ENCODE assay signal across 8 mouse cellular contexts in genomic region chr9:94537051-94537917, GRCm38 (mm10). TPM values are rescaled to one million over a fixed set of nuclear protein-coding genes. Genes with fewer than 3 reads are reported as not detected.
A peak's percentile ranks its signal among the peaks of the same experiment; 100 is the strongest.
DNase-seq lines count a peak whose midpoint lies in the region; ATAC-seq and TF ChIP-seq lines count a peak whose summit lies in the region.

No protein-coding gene starts in this region.

- H3K9me3 ChIP-seq in heart, embryonic 13.5 days: no peaks in the 10 kb centered on the region
- no peaks in the 10 kb centered on the region for H3K9me3 ChIP-seq in liver, embryonic 14.5 days (ENCODE audit: control insufficient read depth, low read length)
- no peaks in the 10 kb centered on the region for H3K9me3 ChIP-seq in stomach, embryonic 15.5 days

- peak; percentile 69 to 76 for DNase-seq in B cell, adult 2 months
- peak; percentile 90 for DNase-seq in brain, embryonic 14.5 days (ENCODE audit: low read depth)
- peak; percentile 79 for DNase-seq in kidney, postnatal 10 days
- DNase-seq in liver, embryonic 14.5 days (ENCODE audit: low read depth in 3 of 3, low spot score in 3 of 3): peak in 2 of 3 experiments; percentile 38 to 42
- peak; percentile 81 for DNase-seq in neural tube, embryonic 10.5 days (ENCODE audit: extremely low spot score, low spot score)

- H3K27ac ChIP-seq in heart, embryonic 13.5 days (replicated peaks): peak overlapping the region; percentile 98
- H3K27ac ChIP-seq in liver, embryonic 14.5 days: peak overlapping the region; percentile 84
- H3K27ac ChIP-seq in stomach, embryonic 15.5 days: peak overlapping the region; percentile 99

- under 1% methylated on average over 103 of the region's 103 CpGs for WGBS in heart, embryonic 13.5 days
- under 1% methylated on average over 98 of the region's 103 CpGs for WGBS in liver, embryonic 14.5 days (ENCODE audit: insufficient replicate concordance)
- under 1% methylated on average over 100 of the region's 103 CpGs for WGBS in stomach, embryonic 15.5 days

- H3K9ac ChIP-seq in heart, embryonic 13.5 days: peak overlapping the region; percentile 97
- peak overlapping the region; percentile 83 for H3K9ac ChIP-seq in liver, embryonic 14.5 days (replicated peaks)
- H3K9ac ChIP-seq in stomach, embryonic 15.5 days: peak overlapping the region; percentile 91

- peaks cover 45% of the 10 kb centered on the region for H3K4me1 ChIP-seq in heart, embryonic 13.5 days
- peaks cover 12 to 20% of the 10 kb centered on the region in 2 experiments for H3K4me1 ChIP-seq in liver, embryonic 14.5 days (replicated peaks; ENCODE audit: control insufficient read depth in 2 of 2, insufficient read depth in 2 of 2, low read length in 1 of 2)
- H3K4me1 ChIP-seq in stomach, embryonic 15.5 days: peaks cover 6% of the 10 kb centered on the region; the same call in 1 of the 2 replicates

- TF ChIP-seq EP300 in liver, embryonic 14.5 days (IDR thresholded peaks at IDR 0.05; ENCODE audit: low read depth): no peak

- peak overlapping the region; percentile 93 for H3K4me3 ChIP-seq in heart, embryonic 13.5 days
- peak overlapping the region; percentile 67 to 88 for H3K4me3 ChIP-seq in liver, embryonic 14.5 days (ENCODE audit: insufficient read depth in 1 of 2, low read depth in 2 of 2, low read length in 2 of 2)
- peak overlapping the region; percentile 70 for H3K4me3 ChIP-seq in stomach, embryonic 15.5 days (replicated peaks)

- H3K4me2 ChIP-seq in heart, embryonic 13.5 days: peak overlapping the region; percentile 82
- H3K4me2 ChIP-seq in liver, embryonic 14.5 days (ENCODE audit: low read depth): peak overlapping the region; percentile 98
- H3K4me2 ChIP-seq in stomach, embryonic 15.5 days: peak overlapping the region; percentile 87

- no peaks in the 10 kb centered on the region for H3K36me3 ChIP-seq in heart, embryonic 13.5 days
- no peaks in the 10 kb centered on the region for H3K36me3 ChIP-seq in liver, embryonic 14.5 days (replicated peaks; ENCODE audit: control insufficient read depth, insufficient read depth, low read depth)
- no peaks in the 10 kb centered on the region for H3K36me3 ChIP-seq in stomach, embryonic 15.5 days

- H3K27me3 ChIP-seq in heart, embryonic 13.5 days (replicated peaks): no peaks in the 10 kb centered on the region
- H3K27me3 ChIP-seq in liver, embryonic 14.5 days (ENCODE audit: control insufficient read depth, insufficient read depth, low read length): no peaks in the 10 kb centered on the region
- no peaks in the 10 kb centered on the region for H3K27me3 ChIP-seq in stomach, embryonic 15.5 days (replicated peaks)

- peak; percentile 38; the same call in 1 of the 2 replicates for TF ChIP-seq CTCF in brain, embryonic 14.5 days (IDR thresholded peaks at IDR 0.05; ENCODE audit: borderline replicate concordance, extremely low read depth, insufficient read depth, insufficient read length)
- peak; percentile 64 for TF ChIP-seq CTCF in liver, embryonic 14.5 days (IDR thresholded peaks at IDR 0.05; ENCODE audit: low read depth)

- peak; percentile 37 for ATAC-seq in erythroid progenitor cell, adult 5-6 weeks (replicated peaks; ENCODE audit: low FRiP score, poor library complexity, severe bottlenecking)
- 0 out of 2 replicates have a peak, but pooled peaks have one; percentile 5 for ATAC-seq in heart, embryonic 13.5 days (ENCODE audit: extremely low read depth, insufficient number of reproducible peaks, low FRiP score, low TSS enrichment)
- ATAC-seq in liver, embryonic 14.5 days (ENCODE audit: insufficient read depth): peak; percentile 38
- peak; percentile 33 for ATAC-seq in stomach, embryonic 15.5 days (ENCODE audit: insufficient read depth, low FRiP score, low read depth)

- 0 out of 2 replicates have a peak, but pooled peaks have one; percentile 16 for TF ChIP-seq POLR2A in brain, embryonic 14.5 days (IDR thresholded peaks at IDR 0.05; ENCODE audit: borderline replicate concordance, extremely low read depth, insufficient read depth, insufficient read length, poor library complexity, severe bottlenecking)

RNA-seq across cellular contexts. Expression of gene 1190002N15Rik, which starts 0.6 kb away (rescaled TPM):
- polyA plus RNA-seq in brain, embryonic 14.5 days (2012; rRNA removed): 24.2 and 31.0 TPM in 2 replicates
- 15.9 and 16.8 TPM in 2 replicates for total RNA-seq in erythroid progenitor cell, adult 5-6 weeks (2015; ENCODE audit: low replicate concordance)
- total RNA-seq in erythroid progenitor cell, adult 5-6 weeks (2017; ENCODE audit: low replicate concordance): 15.0 and 16.0 TPM in 2 replicates
- polyA plus RNA-seq in heart, embryonic 13.5 days (2015; fragmentation: Nextera tagmentation; extraction: Ambion mirVana): 9.3 and 12.7 TPM in 2 replicates
- 5.8 and 7.9 TPM in 2 replicates for polyA plus RNA-seq in liver, embryonic 14.5 days (2012; rRNA removed)
- polyA plus RNA-seq in liver, embryonic 14.5 days (2014; fragmentation: Nextera tagmentation; extraction: Ambion mirVana): 5.2 and 8.9 TPM in 2 replicates
- 23.0 and 24.5 TPM in 2 replicates for polyA plus RNA-seq in stomach, embryonic 15.5 days (2015; fragmentation: Nextera tagmentation; extraction: Ambion mirVana)

Comparison
In these comparisons a context has a peak if more than half of its experiments do, and no peak if none do; other contexts are left out.
1. Peak in every context shown above with its lines: DNase-seq, ATAC-seq, H3K4me3 ChIP-seq and H3K27ac ChIP-seq.
2. DNase-seq: peak in every context shown above with its lines; median percentile 90 in brain, embryonic 14.5 days; 81 in neural tube, embryonic 10.5 days; 79 in kidney, postnatal 10 days; 72 in B cell, adult 2 months; 40 in liver, embryonic 14.5 days.